In genomic region chr12:111536746-111537145, GRCm38 (mm10) we compare ENCODE assay signal across 10 mouse cellular contexts. TPM values are rescaled to one million over a fixed set of nuclear protein-coding genes. Genes with fewer than 3 reads are reported as not detected.
DNase-seq lines count a peak whose midpoint lies in the region; ATAC-seq and TF ChIP-seq lines count a peak whose summit lies in the region.
"Had no signal": no experiment of that assay in that cellular context is flagged by ENCODE, and none has a peak within 500 bp of the region (broad histone marks: within the 10 kb centered on the region; RNA-seq: fewer than 3 reads in every experiment).

No protein-coding gene starts in this region.

- H3K9me3 ChIP-seq in kidney, postnatal 0 days (replicated peaks; ENCODE audit: low read length) = no peaks in the 10 kb centered on the region
- H3K9me3 ChIP-seq in embryonic facial prominence, embryonic 10.5 days = no peaks in the 10 kb centered on the region
- no peaks in the 10 kb centered on the region for H3K9me3 ChIP-seq in intestine, embryonic 15.5 days
- no peaks in the 10 kb centered on the region for H3K9me3 ChIP-seq in neural tube, embryonic 12.5 days

- H3K27ac ChIP-seq in kidney, postnatal 0 days = peak overlapping the region; percentile 91
- H3K27ac ChIP-seq in embryonic facial prominence, embryonic 10.5 days (replicated peaks) = peak overlapping the region; percentile 96
- H3K27ac ChIP-seq in intestine, embryonic 15.5 days = peak overlapping the region; percentile 75; the same call in 1 of the 2 replicates
- H3K27ac ChIP-seq in neural tube, embryonic 12.5 days = no peak overlapping the region

- H3K36me3 ChIP-seq in kidney, postnatal 0 days (ENCODE audit: insufficient read depth, low read length) = peaks cover 12% of the 10 kb centered on the region
- peaks cover 32% of the 10 kb centered on the region for H3K36me3 ChIP-seq in embryonic facial prominence, embryonic 10.5 days (replicated peaks)
- H3K36me3 ChIP-seq in intestine, embryonic 15.5 days = peaks cover 12% of the 10 kb centered on the region
- H3K36me3 ChIP-seq in neural tube, embryonic 12.5 days = peaks cover 26% of the 10 kb centered on the region

- peak overlapping the region; percentile 96 for H3K9ac ChIP-seq in kidney, postnatal 0 days (ENCODE audit: low read depth, low read length)
- H3K9ac ChIP-seq in intestine, embryonic 15.5 days = peak overlapping the region; percentile 92
- H3K9ac ChIP-seq in neural tube, embryonic 12.5 days = peak overlapping the region; percentile 81

- peak overlapping the region; percentile 73 for H3K4me2 ChIP-seq in kidney, postnatal 0 days (ENCODE audit: low read length)
- peak overlapping the region; percentile 50 for H3K4me2 ChIP-seq in intestine, embryonic 15.5 days (replicated peaks)
- peak overlapping the region; percentile 83 for H3K4me2 ChIP-seq in neural tube, embryonic 12.5 days (replicated peaks)

- TF ChIP-seq CTCF in kidney, postnatal 0 days (IDR thresholded peaks at IDR 0.05; ENCODE audit: low read depth) = no peak

- no peak for DNase-seq in kidney, postnatal 0 days (ENCODE audit: low spot score)
- DNase-seq in kidney, postnatal 4 days = no peak
- DNase-seq in embryonic facial prominence, embryonic 10.5 days (ENCODE audit: low spot score) = no peak
- DNase-seq in right cerebral cortex, postnatal 25 days = no peak
- no peak for DNase-seq in urinary bladder, postnatal 10 days (ENCODE audit: low spot score)
- no peak for DNase-seq in embryo, embryonic 10 days (ENCODE audit: low spot score)

- H3K4me1 ChIP-seq in kidney, postnatal 0 days (replicated peaks; ENCODE audit: insufficient read depth, low read length) = peaks cover 5% of the 10 kb centered on the region; the same call in 1 of the 2 replicates
- H3K4me1 ChIP-seq in embryonic facial prominence, embryonic 10.5 days = peaks cover 25% of the 10 kb centered on the region
- peaks cover 26% of the 10 kb centered on the region for H3K4me1 ChIP-seq in intestine, embryonic 15.5 days (replicated peaks)
- H3K4me1 ChIP-seq in neural tube, embryonic 12.5 days = peaks cover 28% of the 10 kb centered on the region

- peak overlapping the region; percentile 99 for H3K4me3 ChIP-seq in kidney, postnatal 0 days (replicated peaks; ENCODE audit: low read depth, low read length)
- peak overlapping the region; percentile 96 for H3K4me3 ChIP-seq in embryonic facial prominence, embryonic 10.5 days
- peak overlapping the region; percentile 93 for H3K4me3 ChIP-seq in intestine, embryonic 15.5 days (replicated peaks)
- peak overlapping the region; percentile 95; the same call in 1 of the 2 replicates for H3K4me3 ChIP-seq in neural tube, embryonic 12.5 days

- H3K27me3 ChIP-seq in kidney, postnatal 0 days (ENCODE audit: insufficient read depth, low read length) = no peaks in the 10 kb centered on the region
- H3K27me3 ChIP-seq in embryonic facial prominence, embryonic 10.5 days (replicated peaks; ENCODE audit: low read depth, poor library complexity, severe bottlenecking) = no peaks in the 10 kb centered on the region
- H3K27me3 ChIP-seq in intestine, embryonic 15.5 days (replicated peaks) = no peaks in the 10 kb centered on the region
- no peaks in the 10 kb centered on the region for H3K27me3 ChIP-seq in neural tube, embryonic 12.5 days (replicated peaks)

- ATAC-seq in kidney, postnatal 0 days (replicated peaks; ENCODE audit: low FRiP score, low read depth) = no peak
- no peak for ATAC-seq in intestine, embryonic 15.5 days
- no peak for ATAC-seq in neural tube, embryonic 12.5 days (ENCODE audit: low FRiP score, low read depth)
- ATAC-seq: activated CD4-positive, CD25-positive, alpha-beta regulatory T cell, adult 4 months had no signal

- WGBS in kidney, postnatal 0 days = 21% methylated on average over 4 of the region's 4 CpGs
- WGBS in embryonic facial prominence, embryonic 10.5 days = 57% methylated on average over 4 of the region's 4 CpGs
- WGBS in intestine, embryonic 15.5 days = 39% methylated on average over 4 of the region's 4 CpGs
- WGBS in neural tube, embryonic 12.5 days = 25% methylated on average over 4 of the region's 4 CpGs

RNA-seq across cellular contexts. Expression of gene Eif5, which starts 1.1 kb away (rescaled TPM):
- polyA plus RNA-seq in kidney, postnatal 0 days (2015; fragmentation: Nextera tagmentation; extraction: Ambion mirVana) = 673 and 701 TPM in 2 replicates
- 722 and 727 TPM in 2 replicates for polyA plus RNA-seq in embryonic facial prominence, embryonic 10.5 days (2016; fragmentation: Nextera tagmentation; extraction: Ambion mirVana)
- 574 and 692 TPM in 2 replicates for polyA plus RNA-seq in intestine, embryonic 15.5 days (2015; fragmentation: Nextera tagmentation; extraction: Ambion mirVana)
- 650 and 706 TPM in 2 replicates for polyA plus RNA-seq in neural tube, embryonic 12.5 days (2016; fragmentation: Nextera tagmentation; extraction: Ambion mirVana)

RNA-seq across cellular contexts. Expression of gene Mark3, which starts 37.6 kb away (rescaled TPM):
- 37.9 and 38.6 TPM in 2 replicates for polyA plus RNA-seq in kidney, postnatal 0 days (2015; fragmentation: Nextera tagmentation; extraction: Ambion mirVana)
- 41.7 and 45.6 TPM in 2 replicates for polyA plus RNA-seq in embryonic facial prominence, embryonic 10.5 days (2016; fragmentation: Nextera tagmentation; extraction: Ambion mirVana)
- 22.4 and 30.5 TPM in 2 replicates for polyA plus RNA-seq in intestine, embryonic 15.5 days (2015; fragmentation: Nextera tagmentation; extraction: Ambion mirVana)
- 84.3 and 88.3 TPM in 2 replicates for polyA plus RNA-seq in neural tube, embryonic 12.5 days (2016; fragmentation: Nextera tagmentation; extraction: Ambion mirVana)

RNA-seq across cellular contexts. Expression of gene Gm266, which starts 51.1 kb away (rescaled TPM):
- polyA plus RNA-seq in kidney, postnatal 0 days (2015; fragmentation: Nextera tagmentation; extraction: Ambion mirVana) = 97.1 and 109 TPM in 2 replicates
- polyA plus RNA-seq in embryonic facial prominence, embryonic 10.5 days (2016; fragmentation: Nextera tagmentation; extraction: Ambion mirVana) = 15.7 and 19.8 TPM in 2 replicates
- 17.7 and 19.9 TPM in 2 replicates for polyA plus RNA-seq in intestine, embryonic 15.5 days (2015; fragmentation: Nextera tagmentation; extraction: Ambion mirVana)
- 2.5 and 4.1 TPM in 2 replicates for polyA plus RNA-seq in neural tube, embryonic 12.5 days (2016; fragmentation: Nextera tagmentation; extraction: Ambion mirVana)
- polyA plus RNA-seq: activated CD4-positive, CD25-positive, alpha-beta regulatory T cell, adult 4 months; inflammation-experienced regulatory T-cells, adult 6 months had no signal
